Mouse (Mus musculus) liver, embryonic 12.5 days (tissue): Measurements from ENCODE around the gene Top3a. TPM values are rescaled to one million over a fixed set of nuclear protein-coding genes. Genes with fewer than 3 reads are reported as not detected.

Source experiments
- ATAC-seq: fragments of 200-750 bp; cut with Nextera tagmentation; 2 replicates; pipeline ENCODE4 v1.8.0; 2017; ENCODE audit warnings: moderate number of reproducible peaks, mild to moderate bottlenecking, moderate library complexity
- H3K27ac ChIP-seq: fragments of 300-500 bp; sonication (generic); 2 replicates; pipeline ENCODE4 v1.5.1; 2016; ENCODE audit warnings: mild to moderate bottlenecking
- H3K27me3 ChIP-seq: fragments of 300-500 bp; sonication (generic); replicated peaks from 2 replicates; pipeline ENCODE4 v1.6.1; 2016; ENCODE audit warnings: mild to moderate bottlenecking, moderate library complexity
- H3K36me3 ChIP-seq: fragments of 300-500 bp; sonication (generic); 2 replicates; pipeline ENCODE4 v1.6.1; 2016; ENCODE audit warnings: mild to moderate bottlenecking, moderate library complexity
- H3K4me1 ChIP-seq: fragments of 300-500 bp; sonication (generic); 2 replicates; pipeline ENCODE4 v1.6.1; 2016
- H3K4me2 ChIP-seq: fragments of 300-500 bp; sonication (generic); 2 replicates; pipeline ENCODE4 v1.6.1; 2016; ENCODE audit warnings: mild to moderate bottlenecking, moderate library complexity
- H3K4me3 ChIP-seq: fragments of 300-500 bp; sonication (generic); 2 replicates; pipeline ENCODE4 v1.5.1; 2016; ENCODE audit warnings: mild to moderate bottlenecking, moderate library complexity
- H3K9ac ChIP-seq: fragments of 300-500 bp; sonication (generic); 2 replicates; pipeline ENCODE4 v1.6.1; 2016; ENCODE audit warnings: mild to moderate bottlenecking, moderate library complexity
- H3K9me3 ChIP-seq: fragments of 300-500 bp; sonication (generic); replicated peaks from 2 replicates; pipeline ENCODE4 v1.6.1; 2016; ENCODE audit warnings: mild to moderate bottlenecking, moderate library complexity
- WGBS: fragments of 180-500 bp; shearing (Covaris S2); methylation state at CpG from one replicate; pipeline ENCODE4 v1.1.7; 2016; ENCODE audit not compliant: insufficient replicate concordance; 5-methylcytosine and 5-hydroxymethylcytosine counted together
- polyA plus RNA-seq: library from polyadenylated mRNA; unstranded; fragments of >200 nt; fragmentation: Nextera tagmentation; extraction: Ambion mirVana; gene quantifications from 2 replicates; pipeline ENCODE4 v1.2.1, GENCODE M21; 2016

Gene Top3a
- polyA plus RNA-seq, 1 experiment from 2014 or later: 10.9 TPM

DNA sequence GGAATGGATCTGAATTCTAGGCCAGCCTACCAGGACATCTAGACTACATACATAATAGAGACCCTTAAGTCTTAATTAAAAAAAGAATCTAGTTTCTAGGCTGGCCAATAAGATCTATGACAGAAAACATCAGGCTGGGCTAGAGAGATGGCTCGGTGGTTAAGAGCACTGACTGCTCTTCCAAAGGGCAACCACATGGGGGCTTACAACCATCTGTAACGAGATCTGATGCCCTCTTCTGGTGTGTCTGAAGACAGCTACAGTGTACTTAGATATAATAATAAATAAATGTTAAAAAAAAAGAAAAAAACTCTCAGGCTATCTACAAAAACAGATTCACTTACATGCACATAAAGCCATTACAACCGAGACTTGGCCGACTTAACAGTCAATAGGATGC is 22.8 kb upstream of the Top3a start:
- Histone ChIP-seq H3K4me3 (no peak overlapping the region), H3K9me3 (no peaks in the 10 kb centered on the region), H3K4me1 (peaks cover 4% of the 10 kb centered on the region; the same call in 1 of the 2 replicates), H3K27ac (no peak overlapping the region), H3K9ac (no peak overlapping the region), H3K27me3 (no peaks in the 10 kb centered on the region), H3K36me3 (peaks cover 89% of the 10 kb centered on the region), H3K4me2 (no peak overlapping the region)
- no peak for ATAC-seq
- WGBS: 81% methylated on average over 4 of the region's 4 CpGs

DNA sequence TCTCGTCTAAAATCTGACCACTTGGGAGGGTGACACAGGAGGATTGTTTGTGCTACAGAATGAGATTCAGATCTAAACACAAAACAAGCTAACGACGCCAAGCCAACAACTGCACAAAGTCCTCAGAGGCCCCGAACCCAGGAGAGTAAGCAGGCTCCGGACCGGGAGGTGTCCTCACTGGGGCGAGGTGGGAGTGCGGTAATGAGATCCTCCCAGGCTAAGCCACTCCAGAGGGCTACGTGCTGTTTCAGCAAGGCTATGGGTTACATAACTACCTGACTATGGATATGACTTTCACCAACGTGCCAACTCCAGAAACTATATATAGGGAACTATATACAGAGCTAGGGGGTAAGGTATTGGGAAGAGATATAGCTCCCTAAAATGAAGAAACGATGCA is 19.2 kb upstream of the Top3a start:
- Histone ChIP-seq H3K9ac (no peak overlapping the region), H3K4me3 (no peak overlapping the region), H3K4me2 (no peak overlapping the region), H3K27me3 (no peaks in the 10 kb centered on the region), H3K9me3 (no peaks in the 10 kb centered on the region), H3K4me1 (no peaks in the 10 kb centered on the region), H3K36me3 (peaks cover 91% of the 10 kb centered on the region), H3K27ac (no peak overlapping the region)
- 82% methylated on average over 11 of the region's 11 CpGs for WGBS
- ATAC-seq: no peak

DNA sequence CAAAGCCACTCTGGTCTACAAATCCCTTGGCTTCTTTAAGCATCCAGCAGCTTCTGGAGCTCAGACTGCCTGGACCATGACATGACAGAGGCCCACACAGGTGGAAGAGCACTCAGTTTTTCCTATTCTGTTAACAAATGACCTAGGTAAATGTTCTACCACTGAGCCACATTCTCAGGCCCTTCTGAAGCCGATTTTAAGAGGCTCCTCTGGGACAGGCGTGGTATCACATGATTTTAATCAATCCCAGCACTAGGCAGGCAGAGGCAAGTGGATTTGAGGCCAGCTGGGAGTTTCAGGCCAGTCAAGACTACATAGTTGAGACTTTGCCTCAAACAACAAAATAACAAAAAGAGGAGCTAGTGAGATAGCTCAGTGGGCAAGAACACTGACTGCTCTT is 13.3 kb upstream of the Top3a start:
- Histone ChIP-seq H3K4me1 (no peaks in the 10 kb centered on the region), H3K4me2 (no peak overlapping the region), H3K4me3 (no peak overlapping the region), H3K9ac (no peak overlapping the region), H3K36me3 (peaks cover 91% of the 10 kb centered on the region), H3K27ac (no peak overlapping the region), H3K9me3 (no peaks in the 10 kb centered on the region), H3K27me3 (no peaks in the 10 kb centered on the region)
- ATAC-seq: no peak
- WGBS: 67% methylated on average over 2 of the region's 2 CpGs

DNA sequence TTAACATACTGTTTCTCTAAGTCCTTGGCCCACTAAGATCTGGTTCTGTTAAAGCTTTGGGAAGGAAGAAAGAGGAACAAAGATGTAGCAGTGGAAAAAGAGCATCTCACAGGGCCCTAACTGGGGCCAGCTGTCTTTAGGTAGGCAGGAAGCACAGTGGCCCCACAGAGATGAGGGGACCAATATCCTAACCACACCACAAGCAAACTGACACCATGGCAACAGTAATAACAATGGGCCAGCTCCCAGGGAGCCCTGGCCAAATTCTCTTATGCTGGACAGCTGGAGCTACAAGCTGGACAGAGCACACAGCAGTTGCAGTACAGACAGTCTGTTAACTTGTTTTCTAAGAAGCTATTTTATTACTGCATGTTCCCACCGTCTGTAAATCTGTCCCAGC is 10.4 kb upstream of the Top3a start:
- ATAC-seq: no peak
- 67% methylated on average over 1 of the region's 1 CpGs for WGBS

DNA sequence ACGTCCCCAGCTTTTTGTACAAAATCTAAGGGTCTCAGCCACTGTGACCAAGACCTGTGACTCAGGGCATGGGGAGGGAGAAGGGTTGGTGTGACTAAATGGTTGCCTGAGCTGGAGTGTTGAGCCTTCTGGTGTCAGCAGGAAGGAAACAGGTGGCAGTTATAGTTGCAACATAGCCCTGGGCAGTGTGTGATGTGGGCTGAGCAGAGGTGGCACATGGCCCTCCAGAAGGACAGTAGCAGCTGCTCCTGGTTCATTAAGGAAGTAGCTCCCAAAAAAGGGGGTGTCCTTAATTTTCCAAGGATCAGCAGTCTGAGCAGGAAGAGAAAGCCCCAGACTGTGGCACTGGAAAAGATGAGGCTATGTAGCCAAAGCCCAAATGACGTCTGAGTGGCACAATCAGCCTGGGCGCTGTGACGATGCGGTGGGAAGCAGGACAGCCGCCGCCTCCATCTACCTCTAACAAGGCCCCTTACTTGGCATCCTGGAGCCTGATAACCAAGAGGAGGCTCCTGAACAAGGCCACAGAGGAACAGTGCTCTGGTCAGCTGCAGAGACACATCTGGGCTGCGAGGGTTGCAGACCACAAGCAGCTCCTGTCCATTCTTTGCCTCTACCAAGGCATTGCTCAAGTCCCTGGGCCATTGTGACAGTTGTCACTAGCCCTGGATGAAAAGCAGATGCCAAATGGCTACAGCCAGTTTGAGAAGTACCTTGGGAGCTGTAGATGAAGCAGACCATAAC is 7.2 kb upstream of the Top3a start:
- peaks cover 50% of the 10 kb centered on the region for H3K4me1 ChIP-seq
- no peaks in the 10 kb centered on the region for H3K27me3 ChIP-seq
- no peak overlapping the region for H3K4me3 ChIP-seq
- no peak overlapping the region for H3K9ac ChIP-seq
- H3K4me2 ChIP-seq: no peak overlapping the region
- peaks cover 88% of the 10 kb centered on the region for H3K36me3 ChIP-seq
- WGBS: 66% methylated on average over 8 of the region's 8 CpGs
- no peak for ATAC-seq
- H3K9me3 ChIP-seq: no peaks in the 10 kb centered on the region
- H3K27ac ChIP-seq: no peak overlapping the region

More for the DNA sequence above, 10.4 kb upstream of the Top3a start:
- H3K27ac ChIP-seq: no peak overlapping the region
- H3K4me2 ChIP-seq: no peak overlapping the region
- no peak overlapping the region for H3K9ac ChIP-seq
- peaks cover 18% of the 10 kb centered on the region for H3K4me1 ChIP-seq
- H3K27me3 ChIP-seq: no peaks in the 10 kb centered on the region
- H3K36me3 ChIP-seq: peaks cover 91% of the 10 kb centered on the region
- H3K9me3 ChIP-seq: no peaks in the 10 kb centered on the region
- no peak overlapping the region for H3K4me3 ChIP-seq

DNA sequence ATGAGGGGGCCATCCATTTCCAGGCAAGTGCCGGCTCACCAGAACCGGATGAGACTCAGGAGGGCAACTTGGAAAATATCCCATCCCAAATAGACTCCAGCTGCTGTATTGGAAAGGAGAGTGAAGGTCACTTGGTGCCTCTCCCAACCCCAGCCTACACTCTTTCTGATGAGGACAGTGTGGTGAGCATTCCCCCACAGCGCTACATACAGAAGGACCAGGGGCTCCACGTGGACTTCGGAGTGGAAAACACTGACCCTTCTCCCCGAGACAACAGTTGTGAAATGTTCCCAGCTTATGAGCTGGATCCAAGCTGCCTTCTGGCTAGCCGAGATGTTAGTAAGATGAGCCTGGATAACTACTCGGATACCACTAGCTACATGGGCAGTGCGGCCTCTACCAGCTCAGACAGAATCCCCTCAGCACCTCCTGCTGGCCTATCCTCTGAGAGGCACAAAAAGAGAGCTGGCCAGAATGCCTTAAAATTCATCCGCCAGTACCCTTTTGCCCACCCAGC is 2.6 kb upstream of the Top3a start:
- Histone ChIP-seq H3K27me3 (no peaks in the 10 kb centered on the region), H3K27ac (no peak overlapping the region), H3K4me3 (peak overlapping the region; percentile 21), H3K36me3 (peaks cover 53% of the 10 kb centered on the region), H3K9me3 (no peaks in the 10 kb centered on the region), H3K4me2 (peak overlapping the region; percentile 91), H3K4me1 (peaks cover 80% of the 10 kb centered on the region), H3K9ac (peak overlapping the region; percentile 40; the same call in 1 of the 2 replicates)
- no peak for ATAC-seq
- WGBS: 85% methylated on average over 10 of the region's 10 CpGs

DNA sequence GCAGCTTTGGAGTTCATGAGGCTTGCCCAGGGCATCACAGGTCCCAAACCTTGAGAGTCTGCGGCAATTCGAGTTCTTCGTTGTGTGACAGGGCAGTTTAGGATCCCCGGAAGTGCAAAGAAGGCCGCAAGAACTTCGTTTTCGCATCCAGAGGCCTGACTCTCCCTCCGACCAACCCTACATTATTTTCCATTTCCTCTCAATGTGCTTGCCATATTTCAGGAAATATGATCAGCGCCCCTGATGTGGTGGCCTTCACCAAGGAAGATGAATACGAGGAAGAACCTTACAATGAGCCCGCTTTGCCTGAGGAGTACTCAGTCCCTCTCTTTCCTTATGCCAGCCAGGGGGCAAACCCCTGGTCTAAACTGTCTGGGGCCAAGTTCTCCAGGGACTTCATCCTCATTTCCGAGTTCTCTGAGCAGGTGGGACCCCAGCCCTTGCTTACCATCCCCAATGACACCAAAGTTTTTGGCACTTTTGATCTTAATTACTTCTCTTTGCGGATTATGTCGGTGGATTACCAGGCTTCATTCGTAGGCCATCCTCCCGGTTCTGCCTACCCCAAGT is 721 bp upstream of the Top3a start:
- peaks cover 81% of the 10 kb centered on the region for H3K4me1 ChIP-seq
- 18% methylated on average over 16 of the region's 16 CpGs for WGBS
- H3K36me3 ChIP-seq: peaks cover 39% of the 10 kb centered on the region
- H3K27ac ChIP-seq: peak overlapping the region; percentile 91
- peak overlapping the region; percentile 91 for H3K4me2 ChIP-seq
- H3K4me3 ChIP-seq: peak overlapping the region; percentile 84
- H3K9ac ChIP-seq: peak overlapping the region; percentile 82
- no peaks in the 10 kb centered on the region for H3K9me3 ChIP-seq
- ATAC-seq: no peak
- no peaks in the 10 kb centered on the region for H3K27me3 ChIP-seq

DNA sequence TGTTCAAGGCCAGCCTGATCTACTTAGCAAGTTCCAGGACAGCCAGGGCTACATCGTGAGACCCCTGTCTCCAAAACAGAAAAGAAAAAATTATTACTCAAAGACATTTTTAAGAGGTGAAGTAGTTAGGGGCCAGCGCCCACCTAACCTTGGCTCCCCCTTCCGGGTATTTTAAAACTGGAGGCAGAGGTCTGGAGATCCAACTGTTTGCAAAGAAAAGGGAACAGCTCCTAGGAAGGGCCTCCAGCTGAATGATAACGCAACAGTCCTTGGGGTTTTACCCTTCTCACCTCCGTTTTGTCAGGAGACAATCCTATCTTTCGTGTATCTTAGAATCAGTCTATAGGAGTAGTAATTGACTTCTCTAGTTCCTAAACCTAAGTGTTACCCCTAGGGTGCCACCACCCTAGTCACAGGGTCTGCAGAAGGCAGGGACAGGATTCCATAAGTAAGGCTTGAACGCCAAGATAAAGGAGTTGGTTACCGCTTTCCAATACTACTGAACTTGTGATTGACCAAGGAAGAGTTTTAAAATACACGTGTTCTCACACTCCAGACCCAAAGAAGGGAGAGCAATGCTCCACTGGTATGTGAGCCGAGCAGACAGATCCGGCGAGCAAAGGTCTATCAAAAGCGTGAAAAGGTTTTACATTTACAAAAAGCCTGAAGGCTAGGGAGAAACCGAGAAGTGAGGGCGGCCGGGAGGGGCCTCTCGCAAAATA is 897 bp downstream of the Top3a start:
- ATAC-seq: peak; percentile 26; the same call in 1 of the 2 replicates
- WGBS: 4% methylated on average over 17 of the region's 17 CpGs

DNA sequence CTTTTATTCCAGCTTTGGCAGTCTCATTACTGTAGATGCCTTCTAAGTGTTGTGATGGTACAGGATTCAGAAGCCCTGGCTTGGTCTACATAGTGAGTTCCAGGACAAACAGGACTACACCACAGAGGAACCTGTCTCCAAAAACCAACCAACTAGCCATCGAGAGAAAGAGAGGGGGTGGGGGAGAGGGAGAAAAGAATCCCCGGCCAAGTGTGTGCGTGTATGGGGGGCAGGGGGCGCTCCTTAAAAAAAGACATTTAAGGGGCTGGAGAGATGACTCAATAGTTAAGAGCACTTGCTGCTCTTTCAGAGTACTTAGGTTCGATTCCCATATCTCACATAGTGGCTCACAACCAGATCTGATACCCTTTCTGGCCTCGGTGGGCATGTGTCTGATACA is 1.6 kb downstream of the Top3a start:
- H3K36me3 ChIP-seq: peaks cover 23% of the 10 kb centered on the region
- peak overlapping the region; percentile 91 for H3K27ac ChIP-seq
- ATAC-seq: no peak
- no peaks in the 10 kb centered on the region for H3K27me3 ChIP-seq
- H3K9ac ChIP-seq: peak overlapping the region; percentile 82
- no peaks in the 10 kb centered on the region for H3K9me3 ChIP-seq
- H3K4me2 ChIP-seq: peak overlapping the region; percentile 91
- H3K4me3 ChIP-seq: peak overlapping the region; percentile 84
- 31% methylated on average over 6 of the region's 6 CpGs for WGBS
- peaks cover 59% of the 10 kb centered on the region for H3K4me1 ChIP-seq

More for the DNA sequence above, 897 bp downstream of the Top3a start:
- Histone ChIP-seq H3K27me3 (no peaks in the 10 kb centered on the region), H3K36me3 (peaks cover 25% of the 10 kb centered on the region), H3K4me3 (peak overlapping the region; percentile 84), H3K27ac (peak overlapping the region; percentile 91), H3K4me2 (peak overlapping the region; percentile 91), H3K4me1 (peaks cover 66% of the 10 kb centered on the region), H3K9ac (peak overlapping the region; percentile 82), H3K9me3 (no peaks in the 10 kb centered on the region)

DNA sequence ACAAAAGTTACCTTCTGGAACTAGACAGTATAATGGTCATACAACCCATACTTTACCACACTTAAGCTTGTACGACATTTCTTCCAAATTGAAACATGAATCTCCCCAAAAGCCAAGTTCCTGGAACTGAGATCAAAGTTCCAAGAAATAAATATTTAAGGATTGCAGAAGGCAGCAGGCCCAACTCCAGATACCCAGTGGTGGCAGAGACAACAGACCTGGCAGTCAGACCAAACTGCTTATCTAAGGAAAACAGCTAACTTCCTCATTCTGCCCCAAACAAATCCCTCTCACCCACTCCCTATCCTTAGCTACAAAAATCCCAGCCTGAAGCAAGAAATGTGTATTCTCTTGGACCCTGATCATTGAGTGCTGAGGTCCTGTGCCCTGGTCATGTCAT is 2.3 kb downstream of the Top3a start:
- no peak for ATAC-seq
- peak overlapping the region; percentile 84; the same call in 1 of the 2 replicates for H3K4me3 ChIP-seq
- peaks cover 15% of the 10 kb centered on the region for H3K36me3 ChIP-seq
- peak overlapping the region; percentile 91 for H3K4me2 ChIP-seq
- 13% methylated on average over 1 of the region's 1 CpGs for WGBS
- H3K9ac ChIP-seq: no peak overlapping the region
- no peak overlapping the region for H3K27ac ChIP-seq
- no peaks in the 10 kb centered on the region for H3K27me3 ChIP-seq
- no peaks in the 10 kb centered on the region for H3K9me3 ChIP-seq
- peaks cover 51% of the 10 kb centered on the region for H3K4me1 ChIP-seq

DNA sequence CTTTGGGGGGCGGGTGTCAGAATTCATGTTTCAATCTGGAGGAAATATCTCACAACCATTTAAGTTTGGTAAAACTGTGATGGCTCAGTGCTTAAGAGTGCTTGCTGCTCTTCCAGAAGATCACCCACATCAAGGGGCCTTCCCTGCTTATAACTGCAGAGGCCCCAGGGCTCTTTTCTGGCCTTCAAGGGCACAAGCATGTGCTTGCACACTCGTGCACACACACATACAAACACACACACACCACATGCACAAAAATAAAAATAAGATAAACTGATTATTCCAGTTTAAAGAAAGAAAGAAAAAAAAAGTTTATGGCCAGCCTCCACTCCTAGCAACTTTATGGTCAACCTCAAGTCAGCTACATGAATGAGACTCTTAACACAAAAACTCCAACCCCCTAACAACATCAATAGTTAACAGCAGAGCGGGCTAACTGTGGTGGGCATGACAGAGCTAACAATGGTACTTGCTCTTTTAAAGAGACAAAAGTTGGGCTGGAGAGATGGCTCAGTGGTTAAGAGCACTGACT is 2.9 kb downstream of the Top3a start:
- Histone ChIP-seq H3K4me2 (peak overlapping the region; percentile 91), H3K27me3 (no peaks in the 10 kb centered on the region), H3K27ac (no peak overlapping the region), H3K4me1 (peaks cover 45% of the 10 kb centered on the region), H3K9me3 (no peaks in the 10 kb centered on the region), H3K4me3 (no peak overlapping the region), H3K36me3 (peaks cover 9% of the 10 kb centered on the region), H3K9ac (no peak overlapping the region)
- 68% methylated on average over 3 of the region's 3 CpGs for WGBS
- ATAC-seq: no peak

DNA sequence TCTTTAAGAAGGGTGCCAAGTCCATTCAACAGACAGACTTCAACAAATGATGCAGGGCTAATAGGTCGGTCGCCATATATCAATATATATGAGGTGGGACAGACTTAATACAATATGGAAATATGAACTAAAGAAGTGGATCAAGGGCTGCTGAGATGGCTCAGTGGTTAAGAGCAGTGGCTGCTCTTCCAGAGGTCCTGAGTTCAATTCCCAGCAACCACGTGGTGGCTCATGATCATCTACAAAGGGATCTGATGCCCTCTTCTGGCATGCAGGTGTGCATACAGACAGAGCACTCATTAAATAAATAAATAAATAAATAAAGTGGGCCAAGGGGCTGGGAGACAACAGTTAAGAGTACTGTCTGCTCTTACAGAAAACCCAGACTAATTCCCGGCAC is 5.0 kb downstream of the Top3a start:
- no peaks in the 10 kb centered on the region for H3K36me3 ChIP-seq
- H3K27me3 ChIP-seq: no peaks in the 10 kb centered on the region
- no peak for ATAC-seq
- no peak overlapping the region for H3K4me2 ChIP-seq
- 71% methylated on average over 4 of the region's 4 CpGs for WGBS
- no peaks in the 10 kb centered on the region for H3K9me3 ChIP-seq
- no peak overlapping the region for H3K27ac ChIP-seq
- no peak overlapping the region for H3K4me3 ChIP-seq
- peaks cover 39% of the 10 kb centered on the region for H3K4me1 ChIP-seq
- no peak overlapping the region for H3K9ac ChIP-seq
